Mouse (Mus musculus): ENCODE measurements around the gene Dglucy. TPM values are rescaled to one million over a fixed set of nuclear protein-coding genes. Genes with fewer than 3 reads are reported as not detected.
A peak's percentile ranks its signal among the peaks of the same experiment; 100 is the strongest.

Dglucy gene
- polyA plus RNA-seq, 1 experiment from 2014 or later, result 5.3 TPM

DNA sequence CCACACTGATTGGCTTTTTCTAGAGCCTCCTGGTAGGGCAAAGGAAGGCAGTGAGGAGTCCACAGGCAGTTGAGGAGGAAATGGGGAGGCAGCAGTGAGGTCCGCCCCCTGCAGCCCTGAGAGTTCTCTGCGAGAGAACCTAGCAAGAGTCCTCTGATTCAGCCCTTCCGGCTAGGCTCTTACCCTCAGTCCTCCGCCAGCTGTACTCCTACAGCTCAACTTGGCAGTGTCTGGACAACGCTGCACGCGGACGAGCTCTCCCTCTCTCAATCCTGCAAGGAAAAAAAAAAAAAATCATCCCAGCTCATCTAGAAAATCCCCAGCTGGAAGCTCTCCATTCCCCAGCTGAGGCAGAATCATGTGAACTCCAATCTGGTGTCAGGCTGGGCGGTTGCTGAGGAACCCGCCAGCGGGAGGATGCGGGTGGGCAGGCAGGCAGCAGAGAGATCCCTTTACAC, 109.0 kb downstream of the Dglucy start:
- 31% methylated on average over 12 of the region's 12 CpGs for WGBS
- no peak overlapping the region; the same call in 1 of the 2 replicates for H3K4me2 ChIP-seq
- H3K9me3 ChIP-seq (replicated peaks), result no peaks in the 10 kb centered on the region
- H3K9ac ChIP-seq, result no peak overlapping the region
- no peaks in the 10 kb centered on the region for H3K36me3 ChIP-seq
- peaks cover 7% of the 10 kb centered on the region; the same call in 1 of the 2 replicates for H3K4me1 ChIP-seq (replicated peaks)
- no peak overlapping the region for H3K4me3 ChIP-seq
- H3K27me3 ChIP-seq, result no peaks in the 10 kb centered on the region
- peak overlapping the region; percentile 25; the same call in 1 of the 2 replicates for H3K27ac ChIP-seq
- no peak; the same call in 1 of the 2 replicates for ATAC-seq (replicated peaks; ENCODE audit: insufficient number of reproducible peaks, insufficient read depth, low FRiP score, low read depth)

DNA sequence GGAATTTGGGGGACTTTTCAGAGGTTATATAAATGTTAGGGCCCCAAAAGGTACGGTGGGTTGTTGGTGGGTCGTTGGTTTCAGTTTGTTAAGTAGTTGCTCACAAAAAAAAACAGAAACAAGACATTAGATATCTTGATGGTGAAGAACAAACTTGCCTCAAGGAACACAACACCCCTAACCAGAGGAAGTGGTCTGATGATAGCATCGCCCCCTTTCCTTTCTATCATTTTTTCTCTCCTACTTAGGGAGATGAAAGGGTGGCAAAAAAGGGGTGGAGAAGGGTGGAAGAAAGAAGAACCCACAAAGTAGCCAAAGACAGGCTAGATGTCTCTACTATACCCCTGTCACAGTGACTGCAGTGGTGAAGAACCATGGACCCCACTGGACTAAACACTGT, 111.7 kb downstream of the Dglucy start:
- H3K27ac ChIP-seq, result no peak overlapping the region
- no peaks in the 10 kb centered on the region for H3K27me3 ChIP-seq
- ATAC-seq (replicated peaks; ENCODE audit: insufficient number of reproducible peaks, insufficient read depth, low FRiP score, low read depth), result no peak
- H3K36me3 ChIP-seq, result no peaks in the 10 kb centered on the region
- H3K4me3 ChIP-seq, result no peak overlapping the region
- peaks cover 7% of the 10 kb centered on the region; the same call in 1 of the 2 replicates for H3K4me1 ChIP-seq (replicated peaks)
- WGBS, result 77% methylated on average over 3 of the region's 3 CpGs
- H3K4me2 ChIP-seq, result no peak overlapping the region
- no peak overlapping the region for H3K9ac ChIP-seq
- H3K9me3 ChIP-seq (replicated peaks), result no peaks in the 10 kb centered on the region

DNA sequence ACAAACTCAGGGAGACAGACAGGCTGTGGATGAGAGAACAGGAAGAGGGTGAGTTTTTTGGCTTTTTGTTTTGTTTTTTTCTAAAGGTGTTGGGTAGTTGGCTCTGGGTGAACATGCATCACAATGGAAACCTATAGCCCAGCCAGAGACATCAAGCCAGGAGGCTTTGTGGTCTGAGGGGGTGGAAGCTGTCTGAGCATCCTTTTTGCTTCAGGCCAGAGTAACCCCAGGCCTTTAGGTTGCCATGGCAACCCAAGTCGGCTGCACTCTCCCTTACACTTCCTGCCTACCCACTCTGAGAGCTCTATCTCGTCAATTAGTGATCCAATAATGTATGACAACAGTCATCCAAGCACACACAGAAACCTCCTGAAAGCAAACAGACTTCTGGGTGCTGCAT, 116.6 kb downstream of the Dglucy start:
- Histone ChIP-seq H3K9ac (no peak overlapping the region), H3K36me3 (no peaks in the 10 kb centered on the region), H3K4me3 (no peak overlapping the region), H3K9me3 (replicated peaks) (no peaks in the 10 kb centered on the region), H3K4me2 (no peak overlapping the region), H3K27me3 (peaks cover 42% of the 10 kb centered on the region), H3K27ac (no peak overlapping the region), H3K4me1 (replicated peaks) (peaks cover 14% of the 10 kb centered on the region)
- no peak for ATAC-seq (replicated peaks; ENCODE audit: insufficient number of reproducible peaks, insufficient read depth, low FRiP score, low read depth)
- WGBS, result 13% methylated on average over 2 of the region's 2 CpGs

DNA sequence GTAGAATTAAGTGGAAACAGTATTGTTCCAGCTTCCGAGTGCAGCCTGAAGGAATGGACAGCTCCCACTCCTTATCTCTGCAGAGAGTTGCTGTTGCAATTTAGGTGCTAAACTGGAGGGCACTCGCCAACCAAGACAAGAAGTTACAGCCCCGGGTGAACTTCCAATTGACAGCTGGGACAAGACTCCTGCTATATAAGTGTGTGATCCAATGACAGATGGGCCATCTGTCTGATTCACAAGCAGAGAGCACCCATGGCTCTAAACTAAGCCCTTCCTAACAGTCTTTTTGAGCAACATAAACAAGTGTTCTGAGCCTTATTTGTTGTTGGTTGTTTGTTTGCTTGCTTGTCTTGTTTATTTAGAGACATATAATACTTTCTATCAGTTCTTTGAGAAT, 117.8 kb downstream of the Dglucy start:
- H3K4me2 ChIP-seq, result no peak overlapping the region
- no peaks in the 10 kb centered on the region for H3K36me3 ChIP-seq
- no peak overlapping the region for H3K4me3 ChIP-seq
- no peak overlapping the region for H3K9ac ChIP-seq
- no peak overlapping the region for H3K27ac ChIP-seq
- H3K27me3 ChIP-seq, result peaks cover 49% of the 10 kb centered on the region
- H3K9me3 ChIP-seq (replicated peaks), result no peaks in the 10 kb centered on the region
- 15% methylated on average over 3 of the region's 3 CpGs for WGBS
- peaks cover 14% of the 10 kb centered on the region for H3K4me1 ChIP-seq (replicated peaks)
- no peak for ATAC-seq (replicated peaks; ENCODE audit: insufficient number of reproducible peaks, insufficient read depth, low FRiP score, low read depth)

DNA sequence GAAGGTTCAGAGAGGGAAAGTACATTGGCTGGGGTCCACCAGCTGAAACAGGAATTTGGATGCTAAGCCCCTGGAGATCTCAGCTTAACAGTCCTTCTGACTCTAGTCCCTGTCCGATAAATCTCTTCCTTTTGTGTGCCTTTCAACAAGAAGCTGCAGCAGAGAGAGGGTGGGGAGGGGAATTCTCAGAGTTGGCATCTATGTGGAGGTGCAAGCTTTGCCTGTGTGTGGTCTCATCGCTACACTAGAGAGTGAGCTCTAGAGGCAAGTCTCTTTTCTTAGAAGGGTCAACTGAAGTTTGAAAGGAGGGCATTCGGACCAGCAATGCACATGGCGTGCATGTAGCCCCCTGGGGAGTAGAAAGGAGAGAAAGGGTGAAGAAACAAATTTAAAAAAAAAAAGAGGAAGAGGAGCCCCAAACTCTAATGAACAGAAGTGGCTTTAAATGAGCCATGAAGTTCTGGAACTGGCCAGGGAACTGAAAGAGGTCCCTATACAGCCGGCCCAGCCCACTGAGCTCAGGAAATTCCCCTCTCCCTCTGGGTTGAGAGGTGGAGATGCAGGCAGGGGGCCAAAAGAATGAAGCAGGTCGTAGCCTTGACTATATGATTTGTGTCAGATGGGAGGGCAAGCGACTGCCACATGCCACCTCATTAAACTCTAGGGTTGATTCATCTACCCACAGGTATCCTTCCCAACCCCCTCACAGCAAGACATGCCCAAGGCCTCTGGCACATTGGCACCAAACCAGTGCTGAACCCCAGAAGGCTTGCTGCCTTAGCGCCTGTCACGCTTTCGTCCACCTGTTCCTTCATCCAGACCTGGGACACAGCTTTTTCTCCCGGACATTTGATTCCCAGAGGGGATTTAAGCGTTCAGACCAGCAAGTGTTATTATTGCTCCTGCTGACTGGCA, 119.1 kb downstream of the Dglucy start:
- H3K27ac ChIP-seq, result no peak overlapping the region
- WGBS, result 49% methylated on average over 12 of the region's 12 CpGs
- peaks cover 14% of the 10 kb centered on the region for H3K4me1 ChIP-seq (replicated peaks)
- H3K4me2 ChIP-seq, result peak overlapping the region; percentile 76; the same call in 1 of the 2 replicates
- H3K9me3 ChIP-seq (replicated peaks), result no peaks in the 10 kb centered on the region
- no peak overlapping the region for H3K9ac ChIP-seq
- H3K27me3 ChIP-seq, result peaks cover 56% of the 10 kb centered on the region
- H3K4me3 ChIP-seq, result peak overlapping the region; percentile 45; the same call in 1 of the 2 replicates
- no peaks in the 10 kb centered on the region for H3K36me3 ChIP-seq
- no peak for ATAC-seq (replicated peaks; ENCODE audit: insufficient number of reproducible peaks, insufficient read depth, low FRiP score, low read depth)

DNA sequence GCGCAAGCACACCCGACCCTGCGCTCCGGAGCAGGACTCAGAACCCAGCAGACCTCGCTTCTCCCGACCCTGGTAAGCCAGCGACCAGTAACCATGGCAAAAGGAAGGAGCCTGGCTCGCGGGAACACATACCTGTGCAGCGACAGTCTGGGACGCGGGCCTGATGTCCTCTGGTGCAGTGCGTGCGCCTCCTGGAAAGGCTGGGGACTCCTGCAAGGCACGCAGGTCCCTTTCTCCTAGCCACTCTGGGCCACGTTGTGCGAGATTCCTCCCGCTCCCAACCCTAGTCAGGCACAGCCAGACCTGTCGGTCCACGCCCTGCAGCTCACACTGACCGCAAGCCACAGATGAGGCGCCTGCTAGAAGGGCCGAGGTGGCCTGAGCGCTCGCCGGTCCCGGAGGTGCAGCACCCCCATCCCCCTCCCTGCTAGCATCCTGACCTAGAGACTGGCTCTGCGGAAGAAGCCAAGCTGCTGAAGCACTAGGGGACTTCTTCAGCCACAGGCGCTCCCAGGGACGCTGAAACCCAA, 120.3 kb downstream of the Dglucy start:
- no peaks in the 10 kb centered on the region for H3K36me3 ChIP-seq
- WGBS, result under 1% methylated on average over 30 of the region's 30 CpGs
- peaks cover 58% of the 10 kb centered on the region for H3K27me3 ChIP-seq
- peak overlapping the region; percentile 76 for H3K4me2 ChIP-seq
- peak overlapping the region; percentile 45 for H3K4me3 ChIP-seq
- H3K4me1 ChIP-seq (replicated peaks), result peaks cover 14% of the 10 kb centered on the region
- no peak for ATAC-seq (replicated peaks; ENCODE audit: insufficient number of reproducible peaks, insufficient read depth, low FRiP score, low read depth)
- H3K27ac ChIP-seq, result no peak overlapping the region
- H3K9me3 ChIP-seq (replicated peaks), result no peaks in the 10 kb centered on the region
- H3K9ac ChIP-seq, result peak overlapping the region; percentile 31; the same call in 1 of the 2 replicates

DNA sequence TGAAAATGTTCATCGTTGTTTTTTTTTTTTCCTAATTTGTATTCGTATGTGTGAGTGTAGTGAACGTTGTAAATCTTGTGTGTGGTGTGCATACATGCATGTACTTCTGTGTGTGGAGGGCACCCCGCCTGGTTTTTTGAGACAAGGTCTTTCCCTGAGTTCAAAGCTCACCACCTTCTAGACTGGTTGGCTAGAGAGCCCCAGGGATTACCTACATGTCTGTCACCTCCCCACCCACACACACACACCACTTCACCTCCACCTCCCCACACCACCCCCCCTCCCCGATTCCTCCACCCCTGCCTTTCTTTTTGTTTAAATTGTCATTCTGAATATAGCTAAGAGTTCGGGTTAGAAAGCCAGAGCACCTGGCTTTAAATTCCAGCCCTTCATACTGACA, 122.0 kb downstream of the Dglucy start:
- no peak overlapping the region for H3K27ac ChIP-seq
- H3K27me3 ChIP-seq, result peaks cover 58% of the 10 kb centered on the region
- H3K4me3 ChIP-seq, result no peak overlapping the region
- H3K4me2 ChIP-seq, result no peak overlapping the region
- H3K9ac ChIP-seq, result no peak overlapping the region
- no peak for ATAC-seq (replicated peaks; ENCODE audit: insufficient number of reproducible peaks, insufficient read depth, low FRiP score, low read depth)
- WGBS, result 73% methylated on average over 6 of the region's 6 CpGs
- no peaks in the 10 kb centered on the region for H3K9me3 ChIP-seq (replicated peaks)
- no peaks in the 10 kb centered on the region for H3K36me3 ChIP-seq
- H3K4me1 ChIP-seq (replicated peaks), result peaks cover 14% of the 10 kb centered on the region

DNA sequence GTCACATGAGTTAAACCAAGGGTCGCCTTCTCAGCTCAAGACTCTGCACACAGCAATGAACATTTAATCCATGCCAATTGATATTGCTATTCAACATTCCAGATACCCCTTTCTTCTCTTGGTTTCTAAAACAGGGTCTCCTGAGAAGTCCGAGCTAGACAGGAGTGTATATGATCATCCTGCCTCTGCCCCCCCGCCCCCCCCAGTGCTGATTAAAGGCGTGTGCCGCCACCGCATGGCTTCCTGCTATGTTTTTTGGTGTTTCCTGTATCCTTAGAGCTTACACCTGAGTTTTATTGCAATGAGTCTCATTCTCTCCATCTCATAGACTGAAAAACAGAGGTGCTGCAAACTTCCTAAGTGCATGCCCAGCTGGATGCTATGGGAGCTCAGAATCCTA, 122.5 kb downstream of the Dglucy start:
- H3K4me1 ChIP-seq (replicated peaks), result peaks cover 14% of the 10 kb centered on the region

DNA sequence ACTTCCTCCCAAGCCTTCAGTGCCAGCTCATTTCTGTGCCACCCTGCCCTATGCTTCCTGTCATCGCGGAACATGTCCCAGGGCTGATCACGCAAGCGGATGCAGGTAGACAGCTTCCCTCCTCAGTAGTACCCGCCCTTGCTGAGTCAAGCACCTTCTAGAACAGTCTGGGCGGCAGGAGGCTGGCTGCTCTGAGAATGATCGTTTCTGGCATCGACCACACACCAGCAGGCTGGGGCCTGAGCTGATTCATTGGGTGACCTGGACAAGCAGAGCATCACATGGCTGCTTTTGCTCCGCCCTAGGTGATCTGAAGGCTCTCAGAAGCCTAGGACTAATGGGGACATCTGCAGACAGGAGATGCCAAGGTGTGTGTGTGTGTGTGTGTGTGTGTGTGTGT, 124.9 kb downstream of the Dglucy start:
- Histone ChIP-seq H3K4me2 (no peak overlapping the region), H3K27me3 (peaks cover 51% of the 10 kb centered on the region), H3K36me3 (no peaks in the 10 kb centered on the region), H3K4me1 (replicated peaks) (peaks cover 16% of the 10 kb centered on the region), H3K4me3 (no peak overlapping the region), H3K9ac (no peak overlapping the region), H3K27ac (no peak overlapping the region), H3K9me3 (replicated peaks) (no peaks in the 10 kb centered on the region)
- ATAC-seq (replicated peaks; ENCODE audit: insufficient number of reproducible peaks, insufficient read depth, low FRiP score, low read depth), result no peak
- WGBS, result 89% methylated on average over 9 of the region's 9 CpGs

More for the DNA sequence above, 122.5 kb downstream of the Dglucy start:
- no peaks in the 10 kb centered on the region for H3K9me3 ChIP-seq (replicated peaks)
- H3K36me3 ChIP-seq, result no peaks in the 10 kb centered on the region
- no peak overlapping the region for H3K9ac ChIP-seq
- H3K27ac ChIP-seq, result no peak overlapping the region
- H3K4me3 ChIP-seq, result no peak overlapping the region
- ATAC-seq (replicated peaks; ENCODE audit: insufficient number of reproducible peaks, insufficient read depth, low FRiP score, low read depth), result no peak
- WGBS, result 67% methylated on average over 6 of the region's 6 CpGs
- H3K4me2 ChIP-seq, result no peak overlapping the region
- H3K27me3 ChIP-seq, result peaks cover 56% of the 10 kb centered on the region

DNA sequence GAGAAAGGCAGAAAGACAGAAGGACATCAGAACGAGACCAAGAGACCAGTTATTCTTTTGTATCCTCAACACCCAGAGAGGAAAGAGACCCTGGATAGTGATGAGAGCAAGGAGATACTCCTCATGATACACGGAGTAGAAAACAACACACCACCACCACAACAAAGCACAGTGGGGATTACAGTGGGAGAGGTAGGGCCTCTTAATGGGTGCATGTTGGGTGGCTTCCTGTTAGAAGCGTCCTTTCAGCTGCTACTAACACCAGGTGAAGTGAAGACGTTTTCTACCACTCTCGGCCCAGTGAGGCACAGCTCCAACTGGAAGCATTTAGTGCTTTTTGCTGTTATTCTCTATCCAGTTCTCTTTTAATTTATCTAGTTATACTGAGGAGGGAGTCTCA, 128.0 kb downstream of the Dglucy start:
- WGBS, result 74% methylated on average over 5 of the region's 5 CpGs
- no peak for ATAC-seq (replicated peaks; ENCODE audit: insufficient number of reproducible peaks, insufficient read depth, low FRiP score, low read depth)

DNA sequence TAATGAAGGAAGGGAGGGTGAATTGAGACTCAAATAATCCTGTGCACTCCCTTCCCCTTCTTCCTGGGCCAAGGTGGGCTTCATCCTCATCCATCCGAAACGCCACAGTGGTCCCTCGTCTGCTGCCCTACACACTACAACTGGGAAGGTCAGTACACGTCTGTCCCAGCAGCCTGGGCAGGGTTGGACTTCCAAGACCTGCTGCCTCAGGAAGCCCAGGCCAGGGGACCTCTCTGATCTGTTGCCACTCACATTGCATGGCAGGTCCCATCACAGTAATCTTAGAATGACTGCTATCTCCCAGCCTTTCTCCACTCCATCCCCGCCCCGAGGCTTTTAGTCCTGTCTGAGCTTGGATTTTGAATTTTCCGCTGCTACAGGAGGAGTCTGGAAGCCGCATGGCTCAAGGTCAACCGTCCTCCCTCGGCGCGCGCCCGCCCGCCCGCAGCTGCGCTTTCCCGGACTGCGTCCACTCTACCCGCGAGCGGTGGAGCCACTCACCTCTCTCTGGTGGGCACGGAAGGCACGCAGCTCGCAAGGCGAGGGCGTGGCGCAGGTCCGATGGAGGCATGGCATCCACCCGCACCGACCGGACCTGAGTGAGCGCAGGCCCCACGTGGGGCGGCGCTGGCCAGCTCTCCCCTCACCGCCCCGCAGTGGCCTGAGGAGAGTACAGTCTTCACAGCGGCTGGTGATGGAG, 128.9 kb downstream of the Dglucy start, which contains the start of gene Gpr68:
Gpr68 (minus strand) TSS at position 601 of the 700 bp plus-strand sequence.
- 4% methylated on average over 39 of the region's 39 CpGs for WGBS
- H3K27ac ChIP-seq, result peak within 1 kb of the TSS; percentile 26; the same call in 1 of the 2 replicates
- H3K4me1 ChIP-seq (replicated peaks), result peaks cover 9% of the 10 kb centered on the region
- H3K4me3 ChIP-seq, result peak within 1 kb of the TSS; percentile 62
- H3K9ac ChIP-seq, result peak within 1 kb of the TSS; percentile 64
- H3K36me3 ChIP-seq, result no peaks in the 10 kb centered on the region
- H3K9me3 ChIP-seq (replicated peaks), result no peaks in the 10 kb centered on the region
- peak within 1 kb of the TSS; percentile 87 for H3K4me2 ChIP-seq
- H3K27me3 ChIP-seq, result peaks cover 25% of the 10 kb centered on the region
- peak; percentile 74 for ATAC-seq (replicated peaks; ENCODE audit: insufficient number of reproducible peaks, insufficient read depth, low FRiP score, low read depth)

More for the DNA sequence above, 128.0 kb downstream of the Dglucy start:
- H3K27me3 ChIP-seq, result peaks cover 30% of the 10 kb centered on the region
- no peaks in the 10 kb centered on the region for H3K9me3 ChIP-seq (replicated peaks)
- H3K4me3 ChIP-seq, result 0 out of 2 replicates have a peak overlapping the region, but pooled peaks have one; percentile 62
- no peak overlapping the region for H3K9ac ChIP-seq
- peak overlapping the region; percentile 87 for H3K4me2 ChIP-seq
- peaks cover 9% of the 10 kb centered on the region for H3K4me1 ChIP-seq (replicated peaks)
- no peaks in the 10 kb centered on the region for H3K36me3 ChIP-seq
- H3K27ac ChIP-seq, result no peak overlapping the region
